9 mouse cellular contexts compared by ENCODE assay signal in genomic region chr5:136465770-136466406, GRCm38 (mm10).
DNase-seq lines count a peak whose midpoint lies in the region; ATAC-seq lines count a peak whose summit lies in the region.
"Had no signal": no experiment of that assay in that cellular context is flagged by ENCODE, and none has a peak within 500 bp of the region (broad histone marks: within the 10 kb centered on the region; RNA-seq: fewer than 3 reads in every experiment).

No protein-coding gene starts in this region.

- no peak overlapping the region for H3K4me3 ChIP-seq in heart, embryonic 14.5 days (ENCODE audit: control insufficient read depth in 1 of 2, insufficient read depth in 1 of 2, low read depth in 1 of 2, low read length in 2 of 2)
- no peak overlapping the region for H3K4me3 ChIP-seq in hindbrain, embryonic 14.5 days (replicated peaks; ENCODE audit: low read length)
- H3K4me3 ChIP-seq: limb, embryonic 13.5 days had no signal

- WGBS in heart, embryonic 14.5 days: 18% methylated on average over 11 of the region's 11 CpGs
- 51% methylated on average over 11 of the region's 11 CpGs for WGBS in hindbrain, embryonic 14.5 days

- no peaks in the 10 kb centered on the region for H3K36me3 ChIP-seq in heart, embryonic 14.5 days (ENCODE audit: control insufficient read depth, insufficient read depth, low read length)
- no peaks in the 10 kb centered on the region for H3K36me3 ChIP-seq in splenic B cell, adult 2 months (ENCODE audit: control insufficient read depth, insufficient read depth, low read length, poor library complexity, severe bottlenecking)
- no peaks in the 10 kb centered on the region for H3K36me3 ChIP-seq in hindbrain, embryonic 14.5 days (replicated peaks; ENCODE audit: control insufficient read depth, insufficient read depth)
- H3K36me3 ChIP-seq: limb, embryonic 13.5 days had no signal

- H3K9me3 ChIP-seq in heart, embryonic 14.5 days (ENCODE audit: control insufficient read depth, low read length): no peaks in the 10 kb centered on the region
- H3K9me3 ChIP-seq in hindbrain, embryonic 14.5 days (ENCODE audit: control insufficient read depth, low read length): no peaks in the 10 kb centered on the region
- H3K9me3 ChIP-seq: limb, embryonic 13.5 days had no signal

- no peak for ATAC-seq in heart, embryonic 14.5 days (ENCODE audit: insufficient number of reproducible peaks, insufficient read depth, low FRiP score, low read depth)
- no peak for ATAC-seq in hindbrain, embryonic 14.5 days (ENCODE audit: low FRiP score)
- ATAC-seq in activated CD4-positive, CD25-positive, alpha-beta regulatory T cell, adult 4 months: no peak

- peak; percentile 47 to 64 for DNase-seq in lung, adult 18-20 months
- no peak for DNase-seq in lung, postnatal 25 days (ENCODE audit: low spot score)
- DNase-seq in adrenal gland, adult 2 months: peak; percentile 71
- peak; percentile 46 for DNase-seq in splenic B cell, adult 2 months (ENCODE audit: low read depth, low spot score)
- DNase-seq in testis, postnatal 14 days (ENCODE audit: low spot score): no peak
- DNase-seq in hindbrain, embryonic 14.5 days (ENCODE audit: low spot score): no peak

- peak overlapping the region; percentile 51; the same call in 1 of the 2 replicates for H3K9ac ChIP-seq in heart, embryonic 14.5 days (ENCODE audit: low read length)
- H3K9ac ChIP-seq in hindbrain, embryonic 14.5 days: no peak overlapping the region
- H3K9ac ChIP-seq: limb, embryonic 13.5 days had no signal

- H3K27me3 ChIP-seq in heart, embryonic 14.5 days (ENCODE audit: control insufficient read depth, insufficient read depth, low read length): no peaks in the 10 kb centered on the region
- no peaks in the 10 kb centered on the region; the same call in 1 of the 2 replicates for H3K27me3 ChIP-seq in splenic B cell, adult 2 months (ENCODE audit: control insufficient read depth, insufficient read depth, low read length, poor library complexity, severe bottlenecking)
- H3K27me3 ChIP-seq in hindbrain, embryonic 14.5 days (ENCODE audit: control insufficient read depth, insufficient read depth, low read length): no peaks in the 10 kb centered on the region

- peak overlapping the region; percentile 6; the same call in 1 of the 2 replicates for H3K4me2 ChIP-seq in heart, embryonic 14.5 days (ENCODE audit: low read length)
- no peak overlapping the region for H3K4me2 ChIP-seq in hindbrain, embryonic 14.5 days (replicated peaks)
- H3K4me2 ChIP-seq: limb, embryonic 13.5 days had no signal

- H3K27ac ChIP-seq in heart, embryonic 14.5 days (replicated peaks in 1 of 2; ENCODE audit: control insufficient read depth in 1 of 2, insufficient read depth in 1 of 2, low read depth in 2 of 2, low read length in 2 of 2): peak overlapping the region; percentile 63 to 84
- no peak overlapping the region for H3K27ac ChIP-seq in hindbrain, embryonic 14.5 days
- H3K27ac ChIP-seq: limb, embryonic 13.5 days had no signal

- H3K4me1 ChIP-seq in heart, embryonic 14.5 days (ENCODE audit: control insufficient read depth in 2 of 2, insufficient read depth in 2 of 2, low read length in 2 of 2): peaks cover 59 to 90% of the 10 kb centered on the region in 2 experiments
- H3K4me1 ChIP-seq in hindbrain, embryonic 14.5 days (replicated peaks; ENCODE audit: control insufficient read depth, insufficient read depth, low read length): peaks cover 40% of the 10 kb centered on the region

Comparison
In these comparisons a context has a peak if more than half of its experiments do, and no peak if none do; other contexts are left out.
1. DNase-seq: peak in lung, adult 18-20 months (2 of 2), adrenal gland, adult 2 months (single experiment) and splenic B cell, adult 2 months (single experiment); none in lung, postnatal 25 days (single experiment), testis, postnatal 14 days (single experiment) and hindbrain, embryonic 14.5 days (single experiment).